Mouse (Mus musculus) forebrain, embryonic 13.5 days (tissue): ENCODE data around the gene Tox3. TPM values are rescaled to one million over a fixed set of nuclear protein-coding genes. Genes with fewer than 3 reads are reported as not detected.

Experiments
- ATAC-seq: fragments of 200-750 bp; cut with Nextera tagmentation; 2 replicates; pipeline ENCODE4 v1.8.0; 2017
- H3K27ac ChIP-seq: fragments of 300-500 bp; sonication (generic); 2 replicates; pipeline ENCODE4 v1.5.1; 2015; ENCODE audit warnings: inconsistent platforms, mild to moderate bottlenecking, moderate library complexity
- H3K27me3 ChIP-seq: fragments of 300-500 bp; sonication (generic); 2 replicates; pipeline ENCODE4 v1.6.1; 2015; ENCODE audit warnings: mild to moderate bottlenecking, inconsistent platforms
- H3K36me3 ChIP-seq: fragments of 300-500 bp; sonication (generic); 2 replicates; pipeline ENCODE4 v1.6.1; 2015; ENCODE audit warnings: mild to moderate bottlenecking, inconsistent platforms; ENCODE audit not compliant: poor library complexity, severe bottlenecking
- H3K4me1 ChIP-seq: fragments of 300-500 bp; sonication (generic); 2 replicates; pipeline ENCODE4 v1.6.1; 2015; ENCODE audit warnings: inconsistent platforms
- H3K4me2 ChIP-seq: fragments of 300-500 bp; sonication (generic); 2 replicates; pipeline ENCODE4 v1.6.1; 2015; ENCODE audit warnings: inconsistent platforms, mild to moderate bottlenecking, moderate library complexity
- H3K4me3 ChIP-seq: fragments of 300-500 bp; sonication (generic); 2 replicates; pipeline ENCODE4 v1.5.1; 2015; ENCODE audit warnings: mild to moderate bottlenecking, inconsistent platforms
- H3K9ac ChIP-seq: fragments of 300-500 bp; sonication (generic); 2 replicates; pipeline ENCODE4 v1.6.1; 2015; ENCODE audit warnings: mild to moderate bottlenecking, inconsistent platforms
- H3K9me3 ChIP-seq: fragments of 300-500 bp; sonication (generic); replicated peaks from 2 replicates; pipeline ENCODE4 v1.6.1; 2016; ENCODE audit warnings: inconsistent platforms
- WGBS: fragments of 180-500 bp; shearing (Covaris S2); methylation state at CpG from one replicate; pipeline ENCODE4 v1.1.7; 2015; 5-methylcytosine and 5-hydroxymethylcytosine counted together
- polyA plus RNA-seq: library from polyadenylated mRNA; unstranded; fragments of >200 nt; fragmentation: Nextera tagmentation; extraction: Ambion mirVana; gene quantifications from 2 replicates; pipeline ENCODE4 v1.2.1, GENCODE M21; 2015

Gene Tox3
- polyA plus RNA-seq, 1 experiment from 2014 or later: 27.6 TPM

DNA sequence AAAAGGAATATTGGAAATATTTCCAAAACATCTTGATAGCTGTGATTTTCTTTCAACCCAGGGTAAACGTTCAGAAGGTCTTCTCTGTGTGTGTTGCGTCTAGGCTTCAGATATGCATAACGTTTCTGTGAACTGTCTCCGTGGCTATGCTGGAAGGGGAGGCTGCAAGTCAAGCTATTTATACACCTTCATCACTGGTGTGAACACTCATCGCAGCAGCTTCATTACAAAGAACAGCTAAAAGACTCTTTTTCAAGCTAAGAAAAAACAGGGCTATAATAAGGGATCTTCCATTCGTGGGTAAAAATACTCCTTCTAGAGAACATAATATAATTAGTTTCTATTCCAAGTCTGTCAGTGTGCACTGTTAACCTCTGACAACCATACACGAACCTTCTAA lies 33.8 kb downstream of the Tox3 start:
- WGBS: 62% methylated on average over 7 of the region's 7 CpGs
- H3K4me1 ChIP-seq: peaks cover 34% of the 10 kb centered on the region
- no peak for ATAC-seq
- H3K4me3 ChIP-seq: no peak overlapping the region
- no peak overlapping the region for H3K27ac ChIP-seq
- no peak overlapping the region for H3K4me2 ChIP-seq
- H3K36me3 ChIP-seq: peaks cover 29% of the 10 kb centered on the region
- H3K9me3 ChIP-seq: no peaks in the 10 kb centered on the region
- H3K27me3 ChIP-seq: no peaks in the 10 kb centered on the region
- no peak overlapping the region for H3K9ac ChIP-seq

GRCm38 (mm10) chr8:90302951-90303350 lies 45.2 kb downstream of the Tox3 start:
- H3K4me3 ChIP-seq: no peak overlapping the region
- peaks cover 21% of the 10 kb centered on the region for H3K36me3 ChIP-seq
- WGBS: 23% methylated on average over 12 of the region's 12 CpGs
- peak overlapping the region; percentile 80 for H3K27ac ChIP-seq
- ATAC-seq: peak; percentile 60
- no peak overlapping the region for H3K9ac ChIP-seq
- no peaks in the 10 kb centered on the region for H3K27me3 ChIP-seq
- H3K4me1 ChIP-seq: peaks cover 57% of the 10 kb centered on the region
- no peaks in the 10 kb centered on the region; the same call in 1 of the 2 replicates for H3K9me3 ChIP-seq
- H3K4me2 ChIP-seq: peak overlapping the region; percentile 45

DNA sequence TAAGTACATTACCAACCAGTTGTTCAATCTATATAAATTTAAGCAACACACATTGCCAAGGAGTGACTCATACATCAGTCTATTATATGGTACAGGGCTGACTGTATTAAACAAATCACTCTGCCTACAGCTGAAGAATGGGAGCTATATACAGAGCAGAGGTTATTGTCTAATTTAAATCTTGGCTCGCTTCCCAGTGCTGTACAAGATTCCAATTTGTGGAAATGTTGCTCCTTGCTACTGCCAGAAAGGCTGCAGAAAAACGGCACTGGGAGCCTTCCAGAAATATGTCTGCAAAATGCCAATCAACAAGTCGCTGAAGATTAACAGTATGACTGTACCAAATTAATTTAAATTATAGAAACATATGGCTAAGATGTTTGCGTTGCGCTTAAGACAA lies 45.9 kb downstream of the Tox3 start:
- peak; percentile 93 for ATAC-seq
- 18% methylated on average over 5 of the region's 5 CpGs for WGBS
- Histone ChIP-seq H3K36me3 (peaks cover 16% of the 10 kb centered on the region), H3K9me3 (no peaks in the 10 kb centered on the region; the same call in 1 of the 2 replicates), H3K27ac (peak overlapping the region; percentile 80), H3K9ac (no peak overlapping the region), H3K4me3 (no peak overlapping the region), H3K27me3 (no peaks in the 10 kb centered on the region), H3K4me2 (peak overlapping the region; percentile 45), H3K4me1 (peaks cover 61% of the 10 kb centered on the region)

DNA sequence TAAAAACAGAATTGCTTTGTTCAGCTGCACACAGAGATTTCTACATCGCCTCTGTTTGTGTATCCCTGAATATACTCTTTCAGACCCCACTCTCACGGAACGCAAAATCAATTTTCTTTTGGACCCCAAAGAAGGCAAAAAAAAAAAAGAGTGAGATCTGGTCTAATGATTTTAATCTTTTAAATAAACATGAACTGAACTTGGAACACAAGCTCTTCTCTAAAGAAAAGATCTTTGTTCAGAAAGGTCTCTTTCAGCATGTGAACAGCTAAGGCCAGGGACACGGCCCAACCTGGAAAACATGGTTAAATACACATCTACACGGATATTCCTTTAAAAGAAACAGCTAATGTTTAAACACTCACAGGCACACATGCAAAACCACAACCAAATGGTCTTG lies 46.6 kb downstream of the Tox3 start:
- H3K4me3 ChIP-seq: no peak overlapping the region
- ATAC-seq: 0 out of 2 replicates have a peak, but pooled peaks have one; percentile 9
- 4% methylated on average over 5 of the region's 5 CpGs for WGBS
- H3K27me3 ChIP-seq: no peaks in the 10 kb centered on the region
- peak overlapping the region; percentile 32 for H3K4me2 ChIP-seq
- H3K9me3 ChIP-seq: no peaks in the 10 kb centered on the region; the same call in 1 of the 2 replicates
- H3K36me3 ChIP-seq: peaks cover 19% of the 10 kb centered on the region
- H3K27ac ChIP-seq: peak overlapping the region; percentile 80
- H3K9ac ChIP-seq: peak overlapping the region; percentile 40; the same call in 1 of the 2 replicates
- peaks cover 66% of the 10 kb centered on the region for H3K4me1 ChIP-seq

- WGBS: 11% methylated on average over 2 of the region's 2 CpGs
- ATAC-seq: no peak
- H3K9me3 ChIP-seq: no peaks in the 10 kb centered on the region
- no peaks in the 10 kb centered on the region for H3K27me3 ChIP-seq
- H3K9ac ChIP-seq: no peak overlapping the region; the same call in 1 of the 2 replicates
- H3K27ac ChIP-seq: peak overlapping the region; percentile 80
- H3K36me3 ChIP-seq: peaks cover 19% of the 10 kb centered on the region
- H3K4me3 ChIP-seq: no peak overlapping the region
- peaks cover 66% of the 10 kb centered on the region for H3K4me1 ChIP-seq
- H3K4me2 ChIP-seq: peak overlapping the region; percentile 32; the same call in 1 of the 2 replicates
These were observed 47.2 kb downstream of the Tox3 start for GRCm38 (mm10) chr8:90300973-90301372.

- Histone ChIP-seq H3K27me3 (no peaks in the 10 kb centered on the region), H3K4me2 (no peak overlapping the region), H3K36me3 (peaks cover 41% of the 10 kb centered on the region), H3K4me1 (peaks cover 9% of the 10 kb centered on the region), H3K27ac (no peak overlapping the region), H3K4me3 (no peak overlapping the region), H3K9ac (no peak overlapping the region), H3K9me3 (no peaks in the 10 kb centered on the region)
- no peak for ATAC-seq
- WGBS: 80% methylated on average over 3 of the region's 3 CpGs
These were observed 54.1 kb downstream of the Tox3 start for GRCm38 (mm10) chr8:90294061-90294460.

DNA sequence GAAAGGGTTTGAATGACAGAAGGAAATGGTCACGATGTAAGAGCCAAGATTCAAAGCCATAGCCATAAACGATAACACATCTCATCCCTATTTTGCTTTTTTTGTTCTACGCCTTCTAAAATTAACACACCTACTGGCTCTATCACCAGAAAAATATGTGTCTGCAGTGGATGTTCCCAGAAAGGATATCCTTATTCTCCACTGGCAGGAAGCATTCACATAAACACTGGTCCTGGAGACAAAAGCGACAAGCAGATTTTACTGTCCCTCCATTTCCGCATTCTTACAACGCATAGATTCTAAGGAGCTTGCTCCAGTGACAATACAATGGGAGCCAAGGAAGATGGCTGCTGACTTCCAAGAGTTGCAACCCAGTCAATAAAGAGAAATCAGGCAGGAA lies 57.3 kb downstream of the Tox3 start:
- Histone ChIP-seq H3K4me2 (no peak overlapping the region), H3K4me1 (no peaks in the 10 kb centered on the region), H3K9me3 (no peaks in the 10 kb centered on the region), H3K27ac (no peak overlapping the region; the same call in 1 of the 2 replicates), H3K9ac (no peak overlapping the region), H3K27me3 (no peaks in the 10 kb centered on the region), H3K36me3 (peaks cover 21% of the 10 kb centered on the region), H3K4me3 (no peak overlapping the region)
- WGBS: 95% methylated on average over 6 of the region's 6 CpGs
- ATAC-seq: no peak

GRCm38 (mm10) chr8:90276722-90277121 lies 71.4 kb downstream of the Tox3 start:
- peaks cover 77% of the 10 kb centered on the region for H3K4me1 ChIP-seq
- H3K4me2 ChIP-seq: peak overlapping the region; percentile 32; the same call in 1 of the 2 replicates
- whole genome bisulfite sequencing: 20% methylated on average over 9 of the region's 9 CpGs
- H3K36me3 ChIP-seq: 0 out of 2 replicates have a peak, but pooled peaks cover 4% of the 10 kb centered on the region
- H3K27ac ChIP-seq: peak overlapping the region; percentile 16; the same call in 1 of the 2 replicates
- H3K27me3 ChIP-seq: no peaks in the 10 kb centered on the region
- ATAC-seq: peak; percentile 54; the same call in 1 of the 2 replicates
- H3K9ac ChIP-seq: no peak overlapping the region
- H3K4me3 ChIP-seq: no peak overlapping the region
- no peaks in the 10 kb centered on the region for H3K9me3 ChIP-seq

DNA sequence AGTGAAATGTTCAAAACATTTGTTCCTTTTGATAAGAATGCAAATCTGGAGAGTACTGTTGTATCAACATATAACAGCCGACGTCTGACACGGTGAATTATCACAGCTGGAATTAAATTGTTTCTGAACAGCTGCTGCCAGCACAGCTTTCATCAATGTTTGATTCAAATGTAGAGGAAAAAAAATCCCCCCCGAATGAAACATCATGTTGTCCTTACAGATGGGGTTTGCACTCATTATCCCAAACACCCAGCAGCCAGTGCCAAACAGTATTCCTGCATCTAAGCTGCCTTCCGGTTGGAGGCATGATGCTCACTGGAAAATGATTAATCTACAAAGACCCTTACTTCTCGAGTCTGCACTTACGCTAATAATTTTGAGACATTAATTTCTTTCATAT lies 75.0 kb downstream of the Tox3 start:
- H3K27ac ChIP-seq: no peak overlapping the region
- no peak overlapping the region for H3K4me3 ChIP-seq
- no peak overlapping the region for H3K9ac ChIP-seq
- no peaks in the 10 kb centered on the region for H3K27me3 ChIP-seq
- ATAC-seq: no peak
- H3K4me2 ChIP-seq: no peak overlapping the region
- no peaks in the 10 kb centered on the region for H3K9me3 ChIP-seq
- peaks cover 78% of the 10 kb centered on the region for H3K4me1 ChIP-seq
- 52% methylated on average over 7 of the region's 7 CpGs for WGBS
- H3K36me3 ChIP-seq: peaks cover 8% of the 10 kb centered on the region

- Histone ChIP-seq H3K27ac (no peak overlapping the region), H3K27me3 (no peaks in the 10 kb centered on the region), H3K9me3 (no peaks in the 10 kb centered on the region), H3K9ac (no peak overlapping the region), H3K36me3 (peaks cover 8% of the 10 kb centered on the region), H3K4me1 (peaks cover 79% of the 10 kb centered on the region), H3K4me2 (no peak overlapping the region), H3K4me3 (no peak overlapping the region)
- ATAC-seq: peak; percentile 34; the same call in 1 of the 2 replicates
- WGBS: 45% methylated on average over 10 of the region's 10 CpGs
These were observed 76.2 kb downstream of the Tox3 start for GRCm38 (mm10) chr8:90271920-90272319.

- 34% methylated on average over 12 of the region's 12 CpGs for WGBS
- Histone ChIP-seq H3K4me3 (no peak overlapping the region), H3K9ac (no peak overlapping the region), H3K27me3 (no peaks in the 10 kb centered on the region), H3K4me2 (no peak overlapping the region), H3K9me3 (no peaks in the 10 kb centered on the region), H3K4me1 (peaks cover 49% of the 10 kb centered on the region), H3K36me3 (peaks cover 15% of the 10 kb centered on the region), H3K27ac (peak overlapping the region; percentile 44)
- no peak for ATAC-seq
These were observed 80.4 kb downstream of the Tox3 start for GRCm38 (mm10) chr8:90267698-90268256.

GRCm38 (mm10) chr8:90266986-90267385 lies 81.2 kb downstream of the Tox3 start:
- Histone ChIP-seq H3K27ac (no peak overlapping the region; the same call in 1 of the 2 replicates), H3K4me2 (no peak overlapping the region), H3K9ac (no peak overlapping the region), H3K4me3 (no peak overlapping the region), H3K9me3 (no peaks in the 10 kb centered on the region), H3K36me3 (peaks cover 15% of the 10 kb centered on the region), H3K27me3 (no peaks in the 10 kb centered on the region), H3K4me1 (peaks cover 46% of the 10 kb centered on the region)
- no peak for ATAC-seq
- 68% methylated on average over 3 of the region's 3 CpGs for WGBS

DNA sequence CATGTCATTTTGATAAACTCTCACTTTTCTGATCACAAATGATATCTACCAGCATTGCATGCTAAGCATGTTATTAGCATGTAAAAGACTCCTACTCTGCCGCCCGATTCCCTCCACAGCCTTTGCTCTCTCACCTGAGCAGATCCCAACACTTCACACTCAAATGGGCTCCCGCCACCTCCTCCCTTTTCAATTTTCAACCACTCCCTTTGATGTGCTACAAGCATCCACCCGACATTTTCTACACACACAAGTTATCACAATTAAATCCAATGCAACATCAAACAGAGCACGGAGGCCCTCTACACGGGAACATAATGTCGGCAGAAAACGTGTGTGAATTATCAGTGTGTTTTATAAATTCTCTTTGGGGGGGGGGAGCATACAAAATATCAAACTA lies 81.9 kb downstream of the Tox3 start:
- H3K36me3 ChIP-seq: peaks cover 15% of the 10 kb centered on the region
- H3K9me3 ChIP-seq: no peaks in the 10 kb centered on the region
- H3K4me2 ChIP-seq: no peak overlapping the region
- H3K4me3 ChIP-seq: no peak overlapping the region
- H3K27me3 ChIP-seq: no peaks in the 10 kb centered on the region
- ATAC-seq: no peak
- no peak overlapping the region for H3K9ac ChIP-seq
- H3K4me1 ChIP-seq: peaks cover 42% of the 10 kb centered on the region
- no peak overlapping the region for H3K27ac ChIP-seq
- WGBS: 63% methylated on average over 8 of the region's 8 CpGs
